Mouse (Mus musculus) left cerebral cortex, postnatal 36 days (tissue): ENCODE results near the gene Trmt2a. TPM values are rescaled to one million over a fixed set of nuclear protein-coding genes. Genes with fewer than 3 reads are reported as not detected.

Experiments used
- DNase-seq, 2 experiments: peaks; one replicate each; pipeline ENCODE4 v3.0.0; 2021 to 2022; ENCODE audit warnings: low spot score in 2 of 2, mixed read lengths in 1 of 2
- intact Hi-C: fragments of 180-260 bp; cut with DNase I; formaldehyde crosslinking; loops from one replicate; pipeline ENCODE4 v1.15.1; 2025
- total RNA-seq, 2 experiments: library from RNA; stranded (reverse); gene quantifications; 2 replicates each; pipeline ENCODE4 v1.2.3; 2021

Gene Trmt2a
- total RNA-seq, 2 experiments from 2014 or later: 39.7 to 59.3 TPM

- intact Hi-C loops: loop anchor here (10.0 kb wide), 1 partner anchor 305 kb away; the partner anchor contains the start of gene Slc25a1
- peak; percentile 88 to 92 for DNase-seq
Measured at GRCm38 (mm10) chr16:18229622-18230021, 18.9 kb upstream of the Trmt2a start.

DNA sequence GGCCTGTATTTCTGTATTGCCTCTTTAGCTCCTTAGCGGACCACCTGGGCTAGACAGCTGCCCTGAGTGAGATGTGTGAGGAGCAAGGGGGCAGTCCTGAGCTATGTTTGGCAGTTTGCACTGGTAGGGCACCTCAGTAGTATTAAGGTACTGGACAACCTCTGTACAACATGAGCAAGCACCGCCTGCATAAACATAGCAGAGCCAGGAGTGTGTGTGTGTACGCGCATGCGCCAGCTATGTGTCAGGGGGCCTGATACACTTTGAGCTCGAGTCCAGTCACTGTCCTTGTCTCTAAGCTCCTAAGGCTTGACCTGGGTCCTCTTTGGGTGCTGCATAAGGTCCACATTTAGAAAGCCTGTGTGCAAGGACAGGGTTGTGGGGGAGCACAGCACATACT, 17.9 kb upstream of the Trmt2a start:
- intact Hi-C loops: no loop called here
- no peak for DNase-seq

GRCm38 (mm10) chr16:18231047-18231446, 17.4 kb upstream of the Trmt2a start:
- intact Hi-C loops: no loop called here
- no peak for DNase-seq

DNA sequence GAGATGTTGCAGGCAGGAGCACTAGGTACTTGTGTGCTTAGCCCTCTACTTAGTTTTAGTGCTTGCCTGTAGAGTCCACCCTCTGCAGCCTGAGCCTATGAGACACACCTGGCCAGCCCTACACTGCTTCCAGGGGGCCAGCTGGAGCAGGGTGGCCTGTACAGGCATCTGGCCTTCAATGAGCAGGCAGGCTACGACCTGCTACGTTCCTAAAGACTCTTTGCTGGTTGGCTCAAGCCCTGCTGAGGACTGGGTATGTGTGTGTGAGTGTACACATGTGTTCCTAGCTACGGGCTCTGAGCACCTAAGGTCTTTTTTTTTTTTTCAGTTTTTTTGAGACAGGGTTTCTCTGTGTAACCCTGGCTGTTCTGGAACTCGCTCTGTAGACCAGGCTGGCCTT, 17.0 kb upstream of the Trmt2a start:
- DNase-seq: no peak
- intact Hi-C loops: no loop called here

GRCm38 (mm10) chr16:18233451-18233850, 15.0 kb upstream of the Trmt2a start:
- intact Hi-C loops: no loop called here
- DNase-seq: no peak

DNA sequence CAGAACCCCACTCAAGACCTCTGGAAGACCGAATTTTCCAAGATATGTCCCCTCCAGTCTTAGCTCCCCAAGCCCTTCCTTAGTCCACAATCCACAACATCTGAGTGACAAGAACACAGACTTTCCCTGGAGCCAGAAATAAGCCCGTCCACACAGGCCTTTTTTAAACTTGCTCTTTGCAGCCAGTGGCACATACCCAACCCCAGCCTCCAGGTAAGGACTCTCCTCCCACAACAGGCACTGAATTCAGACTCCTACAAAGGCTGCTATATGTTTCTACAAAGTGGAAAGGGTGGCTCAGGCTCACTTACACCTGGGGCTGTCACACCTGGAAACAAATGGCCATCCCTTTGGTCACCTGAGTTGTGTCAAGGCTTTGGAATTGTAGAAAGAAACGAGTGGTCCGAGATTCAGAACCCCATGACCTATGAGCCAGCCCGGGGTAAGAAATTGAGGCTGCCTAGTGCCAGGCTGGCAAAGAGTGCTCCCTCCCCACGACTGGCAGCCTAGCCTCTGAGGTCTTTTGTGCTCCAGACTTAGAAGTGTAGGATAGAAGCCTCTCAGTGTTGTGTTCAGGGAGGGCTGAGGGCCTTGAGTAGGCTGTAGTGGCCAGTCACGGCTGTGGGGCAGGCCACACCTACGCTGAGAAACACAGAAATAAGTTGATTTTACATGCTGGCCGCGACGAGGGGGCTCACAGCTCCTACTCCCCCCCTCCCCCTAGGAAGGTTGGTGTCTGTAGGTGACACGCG, 14.4 kb upstream of the Trmt2a start:
- intact Hi-C loops: no loop called here
- DNase-seq: no peak

DNA sequence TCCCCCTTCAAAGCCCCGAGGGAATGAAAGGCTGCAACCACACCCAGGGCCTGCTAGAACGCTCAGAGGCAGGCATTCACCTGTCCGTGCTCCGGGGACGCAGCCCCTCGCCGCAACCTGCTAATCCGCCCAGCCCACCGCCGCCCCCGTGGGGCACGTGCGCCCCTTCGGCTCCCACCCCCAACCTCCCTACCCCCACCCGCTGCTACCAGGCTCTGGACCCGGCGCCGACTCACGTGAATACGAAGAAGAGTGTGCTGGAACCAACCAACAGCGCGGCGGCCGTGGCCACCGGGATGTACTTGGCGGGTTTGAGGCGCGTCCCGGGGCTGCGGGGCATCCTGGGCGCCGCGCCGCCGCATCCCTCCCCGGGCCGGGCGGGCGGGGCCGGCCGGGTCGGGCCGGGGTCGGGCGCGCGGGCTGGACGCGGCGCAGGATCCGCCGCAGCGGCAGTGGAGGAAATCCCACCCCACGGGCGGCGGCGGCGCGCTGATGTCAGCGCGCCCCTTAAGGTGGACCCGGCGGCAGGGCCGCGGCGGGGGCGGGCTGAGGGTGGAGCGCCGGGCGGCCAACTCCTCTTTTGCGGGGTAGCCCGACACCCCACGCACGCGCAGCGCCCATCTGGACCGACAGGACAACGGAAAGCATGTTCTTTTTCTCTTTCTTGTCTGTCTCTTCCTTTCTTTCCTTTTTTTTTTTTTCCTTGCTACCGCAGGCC, 13.6 kb upstream of the Trmt2a start, which contains the start of gene Zdhhc8:
Zdhhc8 (minus strand) TSS at position 466 of the 718 bp plus-strand sequence.
- intact Hi-C loops: no loop called here
- peak; percentile 83 to 86 for DNase-seq

GRCm38 (mm10) chr16:18235389-18236065, 13.0 kb upstream of the Trmt2a start:
- intact Hi-C loops: no loop called here
- peak; percentile 74 to 79 for DNase-seq

GRCm38 (mm10) chr16:18236676-18237501, 11.6 kb upstream of the Trmt2a start:
- intact Hi-C loops: no loop called here
- no peak for DNase-seq

- intact Hi-C loops: no loop called here
- no peak for DNase-seq
Measured at GRCm38 (mm10) chr16:18241581-18241980, 6.9 kb upstream of the Trmt2a start.

DNA sequence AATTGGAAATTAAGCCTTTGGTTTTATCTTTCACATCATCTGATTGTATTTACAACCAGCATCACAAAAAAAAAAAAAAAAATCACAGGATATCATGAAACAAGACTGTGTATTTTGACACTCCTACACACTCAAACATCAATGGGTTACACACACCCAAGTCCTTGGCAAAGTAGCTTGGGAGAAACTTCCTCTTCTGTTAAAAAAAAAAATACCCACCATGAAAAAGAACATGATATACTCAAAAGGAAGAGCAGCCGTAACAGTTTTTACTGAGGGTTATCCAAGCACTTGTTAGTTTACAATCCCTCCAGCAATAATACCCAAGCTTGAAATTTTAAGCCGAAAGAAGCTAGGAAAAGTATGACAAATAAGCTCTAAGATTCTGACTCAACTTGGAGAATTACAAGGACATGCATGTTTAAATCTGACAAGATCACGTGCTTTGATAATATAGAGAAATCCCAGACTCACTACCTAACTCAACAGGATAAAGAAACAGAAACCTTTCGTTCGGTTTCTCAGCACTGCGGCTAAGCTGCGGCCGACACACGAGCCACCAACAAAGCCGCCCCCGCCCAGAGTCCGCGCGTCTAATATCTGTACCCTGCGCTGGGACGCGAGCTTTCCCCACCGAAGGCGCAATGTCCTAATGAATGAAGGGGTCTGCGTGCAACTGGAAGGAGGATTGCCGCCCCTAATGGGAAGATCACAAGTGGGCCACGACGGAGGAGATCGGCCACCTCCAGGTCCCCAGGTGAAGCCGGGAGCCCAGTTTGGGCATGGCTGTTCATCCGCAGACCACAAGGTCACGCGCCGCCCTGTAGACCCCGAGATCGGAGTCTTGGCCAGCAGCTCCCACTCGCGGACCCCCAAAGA, 719 bp upstream of the Trmt2a start:
- intact Hi-C loops: loop anchor here (5.0 kb wide), 1 partner anchor 40 kb away; the partner anchor contains the start of gene Dgcr8
- peak in 1 of 2 experiments; percentile 30 for DNase-seq

DNA sequence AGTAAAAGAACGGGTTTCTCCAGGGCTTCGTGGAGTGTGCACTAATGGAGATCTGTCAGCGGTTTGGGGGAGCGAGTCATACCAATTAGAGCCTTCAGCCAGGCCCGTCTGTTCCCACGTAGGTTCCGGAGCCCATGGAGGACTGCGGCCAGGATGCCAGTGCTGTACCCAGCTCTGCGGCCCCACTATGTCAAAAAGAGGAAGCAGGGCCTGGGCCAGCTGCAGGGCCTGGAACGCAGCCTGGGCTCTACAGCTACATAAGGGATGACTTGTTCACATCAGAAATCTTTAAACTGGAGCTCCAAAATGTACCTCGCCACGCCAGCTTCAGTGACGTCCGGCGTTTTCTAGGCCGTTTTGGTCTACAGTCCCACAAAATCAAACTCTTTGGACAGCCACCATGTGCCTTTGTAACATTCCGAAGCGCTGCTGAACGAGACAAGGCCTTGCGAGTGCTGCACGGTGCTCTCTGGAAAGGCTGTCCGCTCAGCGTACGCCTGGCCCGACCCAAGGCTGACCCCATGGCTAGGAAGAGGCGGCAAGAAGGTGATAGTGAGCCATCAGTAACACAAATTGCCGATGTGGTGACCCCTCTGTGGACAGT, 987 bp downstream of the Trmt2a start:
- DNase-seq: peak; percentile 37 to 43
- intact Hi-C loops: loop anchor here (5.0 kb wide), 1 partner anchor 38 kb away; the partner anchor contains the start of gene Dgcr8

GRCm38 (mm10) chr16:18250231-18250630, 1.8 kb downstream of the Trmt2a start:
- no peak for DNase-seq
- intact Hi-C loops: no loop called here

- DNase-seq: no peak
- intact Hi-C loops: no loop called here
Measured at GRCm38 (mm10) chr16:18250828-18251790, 2.6 kb downstream of the Trmt2a start.

DNA sequence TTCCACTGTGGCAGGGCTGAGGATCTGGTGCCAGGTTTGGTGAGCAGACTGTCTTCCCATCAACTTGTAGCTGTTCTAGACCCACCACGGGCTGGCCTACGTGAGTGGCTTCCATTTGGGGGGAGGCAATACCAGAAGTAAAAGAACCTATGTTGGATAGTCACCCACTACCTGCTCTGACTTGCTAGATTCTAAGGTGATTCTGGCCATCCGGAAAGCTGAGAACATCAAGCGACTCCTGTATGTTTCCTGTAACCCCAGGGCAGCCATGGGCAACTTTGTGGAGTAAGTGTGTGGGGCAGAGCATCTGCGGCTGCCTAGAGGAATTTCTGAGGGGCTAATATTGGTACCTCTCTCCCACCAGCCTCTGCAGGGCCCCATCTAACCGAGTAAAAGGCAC, 4.3 kb downstream of the Trmt2a start:
- intact Hi-C loops: no loop called here
- no peak for DNase-seq

- intact Hi-C loops: no loop called here
Measured at GRCm38 (mm10) chr16:18253866-18254265, 5.4 kb downstream of the Trmt2a start.

DNA sequence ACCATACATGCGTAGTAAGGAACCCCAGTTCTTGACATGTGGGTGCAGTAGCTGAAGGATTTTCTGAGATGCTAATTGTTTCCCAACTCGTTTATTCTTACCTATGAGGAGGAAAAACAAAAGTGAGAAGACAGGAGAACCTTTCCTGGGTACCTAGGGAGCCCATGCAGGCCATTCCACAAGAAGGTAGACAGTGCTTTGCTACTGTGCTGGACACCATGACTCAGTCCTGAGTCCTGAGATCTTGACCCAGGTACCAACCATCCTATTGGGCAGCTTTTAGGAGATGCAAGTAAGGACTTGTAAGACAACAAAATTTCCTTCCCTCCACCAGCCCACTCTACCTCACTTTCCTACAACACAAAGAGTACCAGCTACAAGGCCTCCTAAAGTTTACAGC, 9.7 kb downstream of the Trmt2a start, which contains the start of gene Gm49776:
Gm49776 (minus strand) TSS at position 101 of the 400 bp plus-strand sequence.
- intact Hi-C loops: no loop called here
- no peak for DNase-seq

More at GRCm38 (mm10) chr16:18253866-18254265, 5.4 kb downstream of the Trmt2a start:
- no peak for DNase-seq
